Mouse (Mus musculus): ENCODE measurements at regions not wholly inside any gene's neighbourhood (a gene's known extent, or its start where the extent isn't known, plus 50 kb on each side); places are given as distances from the start of the nearest gene placed in this dataset.
"Not testable (repeated sequence)": the region's sequence is repeated elsewhere in the genome, so short reads cannot be mapped to it uniquely, and the experiment has no call there.

DNA sequence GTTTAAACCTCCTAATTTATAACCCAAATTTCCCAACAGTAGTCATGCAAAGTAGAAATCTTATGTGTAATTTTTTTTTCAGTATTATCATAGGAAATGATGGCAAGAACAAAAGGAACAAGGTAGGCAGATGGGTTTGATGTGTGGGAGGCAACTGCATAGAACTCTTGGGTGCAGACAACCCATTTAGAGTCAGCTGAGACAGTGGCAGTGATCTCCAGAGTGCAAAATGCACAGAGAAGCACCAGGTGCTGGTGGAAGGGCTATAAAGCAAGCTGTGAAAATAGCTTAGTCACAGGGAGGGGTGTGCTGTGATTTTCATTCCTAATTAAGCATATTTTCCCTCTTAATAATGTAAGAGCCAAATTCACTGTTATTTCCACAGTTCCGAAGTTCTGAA is 130.5 kb downstream of the Car2 start:
- no peak for DNase-seq (ENCODE audit: low spot score in 2 of 2)

DNA sequence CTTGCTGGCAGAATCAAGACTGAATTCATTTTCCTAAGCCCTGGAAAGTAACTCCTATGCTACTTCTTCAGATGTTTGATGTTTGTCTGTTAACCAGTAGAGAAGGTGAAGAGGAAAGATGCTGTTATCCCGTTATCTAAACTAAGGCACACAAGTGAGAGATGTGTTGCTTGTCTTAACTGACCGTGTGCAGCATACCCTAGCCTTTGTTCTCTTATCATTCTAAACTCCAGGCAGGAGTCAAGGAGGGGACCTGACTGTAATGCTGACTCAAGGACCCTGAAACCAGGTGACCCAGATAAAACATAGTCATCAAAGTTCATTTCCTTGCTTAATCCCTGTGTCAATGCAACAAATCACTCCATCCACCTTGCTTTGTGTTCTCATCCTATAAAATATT is 136.7 kb downstream of the Car2 start:
- DNase-seq (ENCODE audit: low spot score in 2 of 2) = no peak

DNA sequence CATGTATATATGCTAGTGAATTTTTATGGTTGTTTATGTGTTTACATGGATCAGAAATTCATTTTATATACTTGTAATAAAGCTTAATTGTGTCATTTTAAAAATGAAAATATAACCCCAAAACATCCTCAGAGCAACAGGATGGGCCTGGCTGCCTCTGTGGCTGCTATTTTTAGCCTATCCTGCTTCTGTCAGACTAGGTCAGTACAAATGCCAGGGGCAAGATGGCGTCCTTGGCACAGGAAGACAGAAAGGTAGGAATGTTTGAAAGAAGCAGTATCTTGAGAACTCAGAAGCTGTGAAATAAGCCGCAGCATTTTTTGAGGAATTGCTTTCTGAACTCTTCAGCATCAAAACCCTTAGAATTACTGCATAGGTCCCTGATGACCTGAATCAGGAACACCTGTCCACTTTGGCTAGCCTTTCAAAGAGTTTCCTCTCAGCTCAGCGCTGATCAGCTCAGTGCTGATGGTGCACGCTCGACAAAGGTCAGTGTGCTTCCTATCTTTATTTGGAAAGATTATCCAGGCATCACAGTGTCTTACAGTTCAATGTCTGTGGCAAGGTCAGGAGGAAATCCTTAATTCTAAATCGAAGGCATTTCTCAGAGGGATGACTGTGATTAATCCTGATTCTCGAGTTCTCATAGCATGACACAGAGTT is 154.9 kb downstream of the Car2 start:
- DNase-seq (ENCODE audit: low spot score in 2 of 2) = no peak

DNA sequence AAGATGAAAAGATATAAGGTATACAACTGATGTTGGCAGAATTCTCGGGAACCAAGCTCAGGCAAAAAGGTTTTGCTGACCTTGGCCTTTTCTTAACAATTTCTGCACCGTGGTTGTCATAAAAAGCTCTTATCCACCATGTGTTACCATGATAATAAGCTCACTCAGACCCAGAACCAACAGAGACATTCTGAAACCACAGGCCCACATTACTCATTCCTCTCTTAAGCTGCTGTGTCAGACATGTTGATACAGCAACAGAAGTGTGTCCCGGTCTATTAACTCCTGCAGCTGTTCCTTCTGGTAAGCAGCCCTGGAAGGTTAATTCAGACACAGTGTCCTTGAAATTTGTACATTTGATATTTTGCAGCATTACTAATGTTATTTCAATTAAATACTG is 167.9 kb downstream of the Car2 start:
- no peak for DNase-seq (ENCODE audit: low spot score in 2 of 2)

DNA sequence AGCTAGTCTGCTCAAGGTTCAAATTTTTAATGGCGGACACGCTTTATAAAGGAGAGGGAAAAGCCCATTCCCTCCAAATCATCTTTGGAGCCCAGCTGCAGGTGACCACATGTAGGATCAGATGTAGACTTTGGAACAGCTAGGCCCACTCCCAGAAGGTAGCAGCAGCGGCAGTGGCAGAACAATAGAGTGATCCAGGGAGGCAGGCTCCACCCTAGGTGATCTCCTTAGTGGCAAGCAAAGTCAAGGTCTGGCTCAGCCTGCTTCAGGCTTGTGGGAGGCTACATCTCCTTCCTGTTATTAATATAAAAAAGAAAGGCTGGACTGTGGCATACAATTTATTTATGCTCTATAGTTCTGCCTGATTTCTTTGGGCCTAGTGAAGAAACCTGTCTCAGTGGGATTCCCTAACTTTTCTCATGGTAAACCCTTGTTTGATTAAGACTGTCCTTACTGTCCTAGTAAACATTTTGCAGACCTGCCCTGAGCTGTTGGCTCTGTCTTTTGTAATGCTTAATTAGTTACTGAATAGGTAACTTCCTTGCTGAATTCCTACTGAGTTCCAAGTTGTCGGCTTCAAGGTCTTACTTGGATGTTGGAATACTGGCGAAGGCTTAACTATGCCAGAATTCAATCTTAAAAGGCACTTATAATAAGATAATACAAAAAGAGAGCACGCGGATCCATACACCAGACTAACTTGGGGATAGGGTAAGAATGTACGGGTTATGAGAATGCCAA is 169.6 kb downstream of the Car2 start:
- not testable (repeated sequence) for DNase-seq (ENCODE audit: low spot score in 2 of 2)

DNA sequence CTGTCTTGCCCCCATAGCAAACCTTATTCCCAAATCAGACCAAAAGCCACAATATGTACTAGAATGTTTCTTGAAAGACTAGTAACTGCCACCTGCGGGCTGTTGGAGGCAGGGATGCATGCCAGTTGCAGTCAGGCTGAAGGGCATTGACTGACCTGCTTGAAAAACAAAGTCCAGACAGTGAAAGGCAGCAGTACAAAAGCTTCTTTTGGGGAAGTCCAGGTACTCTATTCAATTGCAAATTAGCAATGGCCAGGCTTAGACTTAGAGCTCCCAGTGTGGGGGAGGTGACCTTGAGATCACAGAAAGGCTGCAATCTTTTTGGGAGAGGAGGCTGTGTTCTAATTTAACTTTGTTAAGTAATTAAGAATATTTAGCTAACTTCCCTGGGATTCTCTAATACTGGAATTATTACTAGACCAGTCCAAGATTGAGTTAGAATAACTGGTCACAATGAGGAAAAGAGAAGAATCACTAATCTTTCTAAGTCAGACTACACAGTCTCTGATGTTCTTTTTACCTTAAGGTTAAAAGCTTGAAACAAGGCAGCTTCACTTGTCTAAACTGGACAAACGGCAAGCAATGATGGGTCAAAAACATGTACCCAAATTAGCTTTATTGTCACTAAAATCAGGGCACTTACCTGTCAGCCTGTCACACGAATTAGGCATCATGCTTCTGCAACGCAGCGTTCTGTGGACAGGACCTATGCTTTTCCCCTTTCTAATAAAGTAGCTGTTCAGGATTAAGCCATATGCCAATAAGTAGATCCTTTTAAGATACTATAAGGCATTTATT is 170.9 kb downstream of the Car2 start:
- DNase-seq (ENCODE audit: low spot score in 2 of 2) = not testable (repeated sequence)

DNA sequence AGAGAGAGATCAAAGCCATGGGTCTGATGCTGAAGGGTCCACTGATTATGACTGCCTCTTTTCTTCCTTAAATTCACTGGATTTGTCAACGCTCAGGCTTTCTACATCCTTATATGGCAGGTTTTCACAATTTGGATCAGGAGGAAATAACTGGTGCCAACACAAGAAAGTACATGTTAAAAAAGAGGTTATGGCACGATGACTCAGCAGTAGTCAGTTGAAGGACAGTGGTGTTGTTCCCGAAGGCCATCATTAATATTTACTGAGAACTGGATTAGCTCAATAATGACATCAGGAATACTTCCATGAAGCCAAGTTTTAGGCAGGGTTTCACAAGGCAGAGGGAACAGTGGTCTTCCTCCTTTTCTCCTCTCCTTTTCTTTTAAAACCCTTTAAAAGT is 179.6 kb downstream of the Car2 start:
- DNase-seq (ENCODE audit: low spot score in 2 of 2) = no peak

DNA sequence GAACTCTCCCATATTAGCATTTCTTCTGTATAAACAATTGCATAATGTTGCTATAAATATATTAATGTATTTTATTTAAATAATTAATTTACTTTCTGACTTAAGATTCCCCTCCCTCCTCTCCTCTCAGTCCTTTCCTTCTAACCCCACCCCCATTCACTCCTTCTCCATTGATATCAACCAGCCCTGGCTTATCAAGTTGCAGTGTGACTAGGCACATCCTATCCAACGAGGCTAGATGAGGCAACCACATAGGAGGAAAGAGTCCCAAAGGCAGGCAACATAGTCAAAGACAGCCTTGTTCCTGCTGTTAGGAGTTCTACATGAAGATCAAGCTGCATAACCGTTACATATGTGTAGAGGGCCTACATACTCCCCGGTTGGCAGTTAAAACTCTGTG is 182.2 kb downstream of the Car2 start:
- no peak for DNase-seq (ENCODE audit: low spot score in 2 of 2)

DNA sequence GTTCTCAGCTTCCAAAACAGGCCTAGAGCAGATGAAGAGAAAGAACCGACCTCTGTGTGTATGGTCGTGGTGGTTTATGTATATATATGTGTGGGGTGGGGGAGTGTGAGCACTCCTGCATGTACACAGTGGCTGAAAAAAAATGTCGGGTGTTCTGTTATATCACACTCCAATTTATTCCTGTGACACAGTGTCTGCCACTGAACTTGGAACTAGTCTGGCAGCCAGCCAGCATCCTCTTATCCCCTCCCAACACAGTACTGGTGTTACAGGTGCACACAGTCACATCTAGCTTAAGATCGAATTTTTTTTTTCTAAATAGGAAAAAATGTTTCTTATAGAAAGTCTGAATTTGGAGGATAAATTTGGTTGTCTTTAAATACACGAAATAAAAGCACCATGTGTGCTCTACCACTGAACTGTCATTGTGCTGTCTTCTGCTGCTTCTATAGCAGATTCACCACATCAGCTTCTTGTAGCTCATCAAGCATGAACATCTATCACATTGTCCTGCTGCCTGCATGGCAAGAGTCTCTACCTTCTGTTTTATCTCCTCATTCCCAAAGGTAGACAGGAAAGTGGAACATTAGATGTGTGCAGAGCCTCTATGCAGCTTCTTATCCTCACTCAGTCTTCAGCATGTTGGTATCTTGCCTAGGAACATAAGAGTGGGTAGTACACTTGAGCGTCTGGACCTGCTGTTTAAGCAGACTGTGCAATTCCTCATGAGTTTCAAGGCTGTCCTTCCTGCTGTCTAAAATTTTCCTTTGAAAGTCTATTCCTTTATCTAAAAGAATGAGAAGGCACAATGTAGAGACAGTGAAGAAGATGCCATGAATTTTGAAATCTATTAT is 185.2 kb downstream of the Car2 start:
- no peak for DNase-seq (ENCODE audit: low spot score in 2 of 2)

DNA sequence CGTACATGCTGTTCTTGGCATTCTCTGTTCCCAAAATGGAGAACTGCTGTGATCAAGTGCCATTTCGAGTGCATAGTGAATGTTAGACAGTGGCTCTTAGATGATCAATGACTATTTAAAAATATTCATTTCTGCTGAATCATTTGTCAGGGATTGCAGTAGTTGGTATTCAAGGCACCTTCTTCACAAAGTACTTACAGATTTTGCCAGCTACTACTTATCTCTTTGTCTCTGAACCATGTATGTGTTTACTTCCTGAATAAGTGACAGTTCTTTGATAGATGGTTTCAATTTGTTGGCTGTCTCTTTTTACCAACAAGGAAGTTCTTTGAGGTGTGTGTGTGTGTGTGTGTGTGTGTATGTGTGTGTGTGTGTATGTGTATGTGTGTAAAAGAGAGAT is 187.3 kb downstream of the Car2 start:
- no peak for DNase-seq (ENCODE audit: low spot score in 2 of 2)

DNA sequence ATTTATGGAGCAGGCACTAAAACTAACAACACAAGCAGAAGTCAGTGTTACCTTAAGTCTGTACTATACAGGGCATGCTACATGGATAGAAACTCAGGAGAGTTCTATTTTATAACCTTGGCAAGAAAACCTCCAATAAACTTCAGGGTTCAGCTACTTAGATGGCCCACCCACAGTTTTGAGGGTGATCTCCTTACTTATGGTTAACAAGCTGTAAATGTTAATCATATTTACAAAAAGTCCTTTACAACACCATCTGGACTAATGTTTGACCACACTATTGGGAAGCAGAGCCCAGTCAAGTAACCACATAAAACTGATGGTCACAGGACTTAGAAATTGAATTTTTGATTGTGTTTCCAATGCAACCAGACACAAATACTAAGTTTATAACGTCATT is 187.8 kb downstream of the Car2 start:
- no peak for DNase-seq (ENCODE audit: low spot score in 2 of 2)

DNA sequence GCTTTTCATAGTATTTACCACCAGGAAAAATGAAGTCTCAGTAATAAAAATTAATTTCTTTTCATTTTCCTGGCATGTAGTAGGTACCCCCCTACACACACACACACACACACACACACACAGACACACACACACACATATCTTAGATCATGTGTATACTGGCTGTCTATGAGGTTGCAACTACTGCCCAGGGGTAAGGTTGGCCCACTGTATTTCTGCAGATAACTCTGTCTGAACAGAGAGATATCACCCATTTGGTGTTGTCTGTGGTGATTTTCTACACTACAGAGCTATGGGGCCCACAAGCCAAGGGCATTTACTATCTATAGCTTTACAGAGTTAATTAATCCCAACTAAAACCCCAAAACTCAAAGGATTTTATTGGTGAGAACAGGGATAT is 188.9 kb downstream of the Car2 start:
- DNase-seq (ENCODE audit: low spot score in 2 of 2) = no peak

DNA sequence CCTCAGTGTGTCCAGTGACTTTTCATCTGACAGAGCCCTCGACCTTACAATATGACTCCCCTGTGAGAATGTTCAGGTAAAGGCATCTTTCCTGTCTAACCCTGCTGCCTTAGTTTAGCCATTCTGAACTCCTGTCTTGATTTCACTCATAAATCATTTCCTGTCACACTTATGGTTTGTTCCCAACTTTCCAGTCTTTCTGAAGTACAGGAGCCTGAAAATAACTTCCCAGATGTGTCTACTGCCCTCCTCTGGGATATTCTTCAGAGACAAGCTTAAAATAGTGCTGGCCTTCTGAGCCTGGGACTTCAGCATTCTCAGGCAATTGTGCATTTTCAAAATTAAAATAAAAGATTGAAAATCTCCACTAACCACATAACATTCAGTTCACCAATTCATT is 204.1 kb downstream of the Car2 start:
- no peak for DNase-seq (ENCODE audit: low spot score in 2 of 2)

DNA sequence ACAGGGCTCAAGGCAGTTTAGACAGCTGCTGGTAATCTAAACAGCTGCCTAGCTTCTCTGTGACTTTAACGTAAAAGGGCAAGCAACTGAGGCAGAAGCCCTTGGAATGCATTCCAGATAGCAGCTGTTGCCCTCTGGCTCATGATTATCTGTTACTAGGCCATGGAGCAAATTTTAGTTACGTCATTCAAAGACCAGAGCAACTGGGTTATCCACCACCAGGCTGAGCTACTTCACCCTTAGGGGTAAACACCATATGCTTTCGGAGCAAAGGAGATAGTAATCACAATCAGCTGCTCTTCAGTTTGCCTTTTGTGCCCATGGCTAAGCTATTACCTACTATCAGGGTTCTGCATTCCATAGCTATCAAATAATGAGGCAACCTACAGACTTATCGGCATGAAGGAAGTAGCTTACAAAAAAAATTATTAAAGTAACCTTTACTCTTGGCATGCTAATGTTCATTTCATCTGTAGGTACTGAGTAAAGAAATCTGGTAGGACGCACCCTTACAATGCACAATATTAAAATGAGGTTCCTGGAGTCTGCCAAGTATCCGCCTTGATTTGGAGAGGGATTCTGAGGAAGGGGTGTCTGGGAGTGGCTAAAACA is 212.2 kb downstream of the Car2 start:
- DNase-seq (ENCODE audit: low spot score in 2 of 2) = no peak

DNA sequence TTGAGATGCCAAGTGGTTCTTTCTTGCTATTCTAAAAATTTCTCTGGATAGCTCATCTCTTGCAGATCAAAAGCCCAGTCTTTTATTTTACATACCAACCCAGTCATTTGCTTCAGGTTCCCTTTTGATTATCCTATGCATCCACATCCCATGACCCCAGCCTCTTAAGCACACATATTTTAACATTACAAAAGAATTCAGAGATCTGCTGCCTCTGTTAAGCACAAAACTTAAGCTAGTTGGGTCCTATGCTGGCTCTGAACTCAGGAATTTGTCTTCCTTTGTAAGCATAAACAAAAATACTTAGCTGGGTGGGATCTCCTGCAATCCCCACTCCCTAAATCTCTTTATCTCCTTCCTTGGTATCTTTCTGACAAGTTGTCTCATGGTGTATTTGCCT is 212.9 kb downstream of the Car2 start:
- no peak for DNase-seq (ENCODE audit: low spot score in 2 of 2)

DNA sequence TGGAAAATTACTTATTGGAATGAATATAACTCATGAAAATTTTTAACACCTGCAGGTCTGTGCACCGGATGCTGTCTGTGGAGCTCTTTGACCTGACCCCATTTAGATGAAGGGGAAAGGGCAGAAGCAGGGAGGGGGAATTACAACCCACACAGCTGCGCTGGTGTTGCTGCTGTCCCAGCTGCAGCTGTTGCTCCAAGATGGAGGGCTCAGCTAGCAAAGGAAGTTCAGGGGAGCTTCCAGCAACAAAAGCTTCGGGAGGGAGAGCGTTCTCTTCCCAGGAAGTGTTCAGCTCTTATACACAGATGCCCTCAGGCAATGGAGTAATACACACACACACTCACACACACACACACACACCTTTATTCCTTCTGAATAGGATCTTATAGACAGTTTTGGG is 219.6 kb downstream of the Car2 start:
- no peak for DNase-seq (ENCODE audit: low spot score in 2 of 2)

DNA sequence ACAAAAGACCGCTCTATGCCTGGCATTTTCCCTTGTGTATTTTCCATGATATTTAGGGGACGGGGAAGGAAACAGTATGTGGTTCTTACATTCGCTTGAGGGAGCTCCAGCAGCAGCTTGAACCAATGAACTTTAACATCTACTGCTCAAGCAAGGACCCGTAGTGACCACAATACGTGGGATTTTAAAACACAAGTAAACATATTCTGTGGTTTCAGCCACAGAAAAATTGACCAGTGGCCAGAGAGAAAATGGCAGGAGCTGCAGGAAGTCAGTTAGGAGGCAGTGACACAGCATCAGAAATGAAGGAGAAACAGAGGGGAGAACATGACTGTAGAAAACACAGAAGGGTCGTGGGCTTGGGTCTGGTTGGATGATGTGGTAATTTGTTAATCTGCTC is 220.2 kb downstream of the Car2 start:
- DNase-seq (ENCODE audit: low spot score in 2 of 2) = no peak

DNA sequence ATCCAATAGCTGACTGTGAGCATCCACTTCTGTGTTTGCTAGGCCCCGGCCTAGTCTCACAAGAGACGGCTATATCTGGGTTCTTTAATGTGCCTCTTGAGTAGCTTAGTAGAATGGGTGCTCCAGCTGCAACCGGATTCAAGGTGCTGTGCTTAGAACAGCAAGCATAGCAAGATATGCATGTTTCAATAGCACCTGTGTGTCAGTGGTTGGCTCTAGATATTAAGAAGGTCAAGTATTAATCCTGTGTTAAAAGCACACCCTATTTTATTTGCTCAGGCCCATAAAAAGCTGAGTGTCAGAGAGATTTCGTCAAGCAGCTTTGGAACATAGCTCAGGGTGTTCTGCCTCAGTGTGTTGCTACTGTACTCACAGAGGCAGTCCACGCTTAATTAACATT is 221.2 kb downstream of the Car2 start:
- DNase-seq (ENCODE audit: low spot score in 2 of 2) = no peak

DNA sequence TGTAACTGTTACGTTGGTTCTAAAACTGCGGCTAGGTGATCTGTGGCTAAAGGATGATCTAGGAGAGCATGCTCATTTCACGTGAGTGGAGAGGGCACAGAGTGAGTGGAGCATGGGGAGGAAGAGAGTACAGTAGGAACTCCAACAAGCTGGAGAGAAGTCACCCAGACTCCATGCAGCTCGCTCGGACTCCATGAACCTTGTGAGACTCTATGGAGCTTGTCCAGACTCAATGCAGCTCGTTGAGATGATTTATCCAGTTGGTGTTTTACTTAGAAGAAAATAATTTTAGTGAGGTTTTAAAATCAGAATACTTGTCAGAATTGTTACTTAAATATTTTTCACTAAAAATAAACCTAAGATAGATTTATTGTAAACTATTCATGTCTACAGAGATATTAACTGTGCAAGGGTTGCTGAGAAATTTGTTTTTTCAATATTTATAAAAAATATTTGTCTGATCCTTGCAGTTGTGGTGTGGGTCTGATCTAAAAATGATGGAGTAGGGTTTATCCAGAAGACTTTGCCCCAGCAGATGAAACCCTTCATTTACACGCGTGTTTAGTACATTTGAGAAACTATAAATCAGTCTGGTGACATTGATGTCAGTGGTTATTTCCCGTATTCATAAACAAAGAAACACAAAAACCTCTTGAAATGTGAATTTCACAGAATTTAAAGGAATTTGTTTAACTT is 222.3 kb downstream of the Car2 start:
- no peak for DNase-seq (ENCODE audit: low spot score in 2 of 2)

DNA sequence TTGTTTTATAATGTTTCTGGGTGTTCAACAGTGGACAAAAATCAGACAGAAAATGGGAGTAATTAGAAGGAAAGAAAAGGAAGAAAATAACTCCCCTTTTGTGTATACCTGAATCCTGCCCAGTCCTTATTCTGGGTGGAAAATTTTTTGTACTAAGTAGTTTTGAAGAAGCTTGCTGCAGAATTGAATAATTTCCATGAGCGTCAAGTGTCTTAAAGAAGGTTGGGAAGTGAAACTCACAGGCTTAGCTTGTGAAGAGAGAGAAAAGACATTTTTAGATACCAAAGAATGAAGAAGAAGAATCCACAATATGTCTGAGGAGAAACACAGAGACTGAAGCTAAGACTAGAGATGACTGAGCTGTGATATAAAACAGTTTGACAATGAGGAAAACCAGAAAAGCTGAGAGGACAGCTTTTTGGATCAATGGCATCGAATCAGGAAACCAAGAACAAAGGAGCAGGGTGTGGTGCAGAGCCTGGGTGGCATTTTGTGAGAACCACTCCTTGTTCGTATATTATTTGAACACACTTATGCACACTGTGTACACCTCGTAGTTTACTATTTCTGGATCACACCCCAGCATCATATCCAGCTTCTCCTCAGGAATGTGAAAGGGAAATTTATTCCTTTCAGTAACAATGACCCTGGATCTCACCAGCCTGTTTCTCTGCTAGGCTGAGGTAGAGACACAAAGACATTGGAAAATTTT is 221.9 kb downstream of the Gm9733 start:
- no peak for DNase-seq (ENCODE audit: low spot score in 2 of 2)

All from spleen, postnatal 4 days (tissue).